In the genomic region with DNA sequence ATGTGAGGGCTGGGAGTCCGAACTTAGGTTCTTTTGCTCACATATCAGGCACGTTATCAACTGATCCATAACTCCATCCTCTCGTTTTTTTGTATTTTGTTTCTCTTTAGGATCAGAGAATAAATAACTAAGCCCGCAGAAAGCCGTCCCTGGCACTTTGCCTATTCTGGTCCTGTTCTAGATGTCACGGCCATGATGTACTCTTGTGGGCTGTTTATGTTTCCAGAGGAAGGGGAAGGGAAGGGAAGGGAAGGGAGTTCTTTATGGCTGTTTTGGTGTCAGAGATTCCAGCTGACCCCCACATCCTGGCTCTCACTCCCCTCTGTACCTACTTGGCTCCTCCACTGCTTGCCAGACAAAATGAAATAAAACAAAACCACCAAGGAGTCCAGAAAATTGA, we compare ENCODE assay signal across 16 mouse cellular contexts.
DNase-seq lines count a peak whose midpoint lies in the region; TF ChIP-seq lines count a peak whose summit lies in the region.
"Had no signal": no experiment of that assay in that cellular context is flagged by ENCODE, and none has a peak within 500 bp of the region (broad histone marks: within the 10 kb centered on the region; RNA-seq: fewer than 3 reads in every experiment).

No protein-coding gene starts in this region.

- H3K27me3 ChIP-seq in midbrain, embryonic 10.5 days (ENCODE audit: low read depth, poor library complexity, severe bottlenecking) = no peaks in the 10 kb centered on the region

- no peak for TF ChIP-seq POLR2A in lung, adult 2 months (IDR thresholded peaks at IDR 0.05; ENCODE audit: borderline replicate concordance, extremely low read depth, low read depth, low read length)

- no peak overlapping the region for H3K27ac ChIP-seq in midbrain, embryonic 10.5 days (replicated peaks)
- H3K27ac ChIP-seq: embryonic facial prominence, embryonic 10.5 days; hindbrain, embryonic 10.5 days; left cerebral cortex, adult 2 months had no signal

- no peaks in the 10 kb centered on the region for H3K36me3 ChIP-seq in midbrain, embryonic 10.5 days
- H3K36me3 ChIP-seq: embryonic facial prominence, embryonic 10.5 days; hindbrain, embryonic 10.5 days had no signal

- no peaks in the 10 kb centered on the region for H3K4me1 ChIP-seq in lung, adult 2 months (ENCODE audit: control insufficient read depth, insufficient read depth, low read length)
- H3K4me1 ChIP-seq in midbrain, embryonic 10.5 days = no peaks in the 10 kb centered on the region; the same call in 1 of the 2 replicates

- DNase-seq in adrenal gland, adult (ENCODE audit: inconsistent age in 2 of 2, low spot score in 1 of 2) = peak; percentile 54 to 60
- DNase-seq in adrenal gland, postnatal 4 days (ENCODE audit: low spot score in 2 of 2) = no peak
- peak; percentile 51 to 69 for DNase-seq in lung, adult 18-20 months
- DNase-seq in lung, adult 2 months = no peak
- peak; percentile 62 for DNase-seq in lung, postnatal 10 days
- DNase-seq in kidney, postnatal 36 days = no peak
- DNase-seq in midbrain, embryonic 10.5 days (ENCODE audit: low spot score) = no peak
- DNase-seq in neural tube, embryonic 10.5 days (ENCODE audit: extremely low spot score, low spot score) = no peak
- DNase-seq: cerebellum, adult 9-10 months; kidney, adult 18-20 months; left cerebral cortex, postnatal 4 days; liver; retina, postnatal 1 day had no signal

- no peak overlapping the region for H3K4me3 ChIP-seq in lung, adult 2 months (replicated peaks; ENCODE audit: extremely low read depth, low read depth, low read length)
- no peak overlapping the region for H3K4me3 ChIP-seq in midbrain, embryonic 10.5 days
- H3K4me3 ChIP-seq: embryonic facial prominence, embryonic 10.5 days; hindbrain, embryonic 10.5 days; left cerebral cortex, adult 2 months had no signal

- TF ChIP-seq CTCF in lung, adult 2 months (IDR thresholded peaks at IDR 0.05; ENCODE audit: insufficient read depth, low read length) = no peak

- 51% methylated on average over 6 of the region's 6 CpGs for WGBS in lung, adult 2 months
- WGBS in midbrain, embryonic 10.5 days = 86% methylated on average over 6 of the region's 6 CpGs

- H3K9me3 ChIP-seq in midbrain, embryonic 10.5 days (replicated peaks) = no peaks in the 10 kb centered on the region
- H3K9me3 ChIP-seq: embryonic facial prominence, embryonic 10.5 days; hindbrain, embryonic 10.5 days had no signal

Comparison
In these comparisons a context has a peak if more than half of its experiments do, and no peak if none do; other contexts are left out.
1. DNase-seq: peak in adrenal gland, adult (2 of 2), lung, adult 18-20 months (2 of 2) and lung, postnatal 10 days (single experiment); none in adrenal gland, postnatal 4 days (0 of 2), lung, adult 2 months (single experiment), kidney, postnatal 36 days (0 of 2), midbrain, embryonic 10.5 days (single experiment) and neural tube, embryonic 10.5 days (single experiment).